In the genomic region with DNA sequence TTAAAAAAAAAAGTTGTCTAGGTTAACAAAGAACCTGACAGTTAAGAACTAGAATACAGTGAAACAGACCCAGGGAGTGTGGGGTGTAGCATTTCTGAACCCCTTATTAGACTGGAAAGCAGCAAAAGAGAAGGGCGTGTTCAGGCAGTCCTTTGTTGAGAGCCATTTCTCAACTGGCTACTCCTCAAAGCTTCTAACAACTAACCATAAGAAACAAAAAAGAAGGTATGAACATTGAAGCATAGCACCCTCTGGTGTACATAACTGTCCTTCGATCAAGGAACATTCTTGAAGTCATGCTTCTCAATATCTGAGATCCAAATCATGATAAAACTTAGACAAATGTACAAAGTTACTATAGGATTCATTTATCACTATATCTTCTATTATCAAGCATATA, we compare ENCODE assay signal across 17 mouse cellular contexts.
DNase-seq lines count a peak whose midpoint lies in the region; ATAC-seq and TF ChIP-seq lines count a peak whose summit lies in the region.
"Had no signal": no experiment of that assay in that cellular context is flagged by ENCODE, and none has a peak within 500 bp of the region (broad histone marks: within the 10 kb centered on the region; RNA-seq: fewer than 3 reads in every experiment).

No protein-coding gene starts in this region.

- no peak for TF ChIP-seq EP300 in liver, postnatal 0 days (IDR thresholded peaks at IDR 0.05; ENCODE audit: low read depth)

- no peaks in the 10 kb centered on the region for H3K36me3 ChIP-seq in liver, postnatal 0 days (replicated peaks; ENCODE audit: insufficient read depth, low read length)
- H3K36me3 ChIP-seq: kidney, embryonic 15.5 days; liver, embryonic 13.5 days; neural tube, embryonic 15.5 days had no signal

- no peak for ATAC-seq in liver, postnatal 0 days
- ATAC-seq in megakaryocyte progenitor cell, adult 5-6 weeks (replicated peaks; ENCODE audit: poor library complexity): peak; percentile 80

- WGBS in liver, postnatal 0 days (ENCODE audit: insufficient replicate concordance): 53% methylated on average over 2 of the region's 2 CpGs

- H3K9ac ChIP-seq in liver, postnatal 0 days (replicated peaks): no peak overlapping the region
- H3K9ac ChIP-seq: kidney, embryonic 15.5 days; liver, embryonic 13.5 days; neural tube, embryonic 15.5 days had no signal

- DNase-seq in gastrocnemius, adult 2 months: no peak
- no peak for DNase-seq in gastrocnemius, postnatal 36 days
- DNase-seq in liver, postnatal 0 days: no peak
- DNase-seq in liver (no peak), R1 (ENCODE audit: low read depth, low spot score) (peak; percentile 5)
- no peak for DNase-seq in neural tube, embryonic 10.5 days (ENCODE audit: extremely low spot score, low spot score)
- DNase-seq in testis, postnatal 14 days (ENCODE audit: low spot score): no peak
- DNase-seq: cerebellum, postnatal 25 days; gastrocnemius, postnatal 10 days; heart, postnatal 10 days; liver, embryonic 13.5 days; midbrain, embryonic 14.5 days; right cerebral cortex, postnatal 25 days had no signal

- no peaks in the 10 kb centered on the region for H3K9me3 ChIP-seq in liver, postnatal 0 days (ENCODE audit: low read length)
- H3K9me3 ChIP-seq: kidney, embryonic 15.5 days; liver, embryonic 13.5 days; neural tube, embryonic 15.5 days had no signal

- no peak overlapping the region for H3K4me2 ChIP-seq in liver, postnatal 0 days (ENCODE audit: low read depth, low read length)
- H3K4me2 ChIP-seq: kidney, embryonic 15.5 days; liver, embryonic 13.5 days; neural tube, embryonic 15.5 days had no signal

- intact Hi-C loops in gastrocnemius, adult 2 months (cut with DNase I): loop anchor here (5.0 kb wide), 1 partner anchor 61 kb away; a partner anchor contains a TSS
- intact Hi-C loops in gastrocnemius, postnatal 36 days (cut with DNase I): no loop called here

- H3K27ac ChIP-seq in gastrocnemius, adult 2 months: peak overlapping the region; percentile 38
- H3K27ac ChIP-seq in liver, postnatal 0 days (ENCODE audit: low read depth): no peak overlapping the region
- H3K27ac ChIP-seq: kidney, embryonic 15.5 days; liver, embryonic 13.5 days; neural tube, embryonic 15.5 days had no signal

- peaks cover 3% of the 10 kb centered on the region; the same call in 1 of the 2 replicates for H3K4me1 ChIP-seq in liver, postnatal 0 days (ENCODE audit: insufficient read depth)
- H3K4me1 ChIP-seq: kidney, embryonic 15.5 days; liver, embryonic 13.5 days had no signal

- H3K4me3 ChIP-seq in gastrocnemius, adult 2 months: no peak overlapping the region
- H3K4me3 ChIP-seq in liver, postnatal 0 days (ENCODE audit: low read depth, low read length): no peak overlapping the region
- H3K4me3 ChIP-seq: erythroblast, embryonic 14.5 days; kidney, embryonic 15.5 days; liver, embryonic 13.5 days; neural tube, embryonic 15.5 days had no signal

- no peaks in the 10 kb centered on the region for H3K27me3 ChIP-seq in liver, postnatal 0 days (ENCODE audit: insufficient read depth, low read length)
- H3K27me3 ChIP-seq: kidney, embryonic 15.5 days; liver, embryonic 13.5 days; neural tube, embryonic 15.5 days had no signal

- TF ChIP-seq CTCF in gastrocnemius, adult 2 months (IDR thresholded peaks at IDR 0.05): peak; percentile 56
- TF ChIP-seq CTCF in liver, postnatal 0 days (IDR thresholded peaks at IDR 0.05; ENCODE audit: low read depth): peak; percentile 39
